Mouse (Mus musculus): ENCODE data around the gene Smg9. TPM values are rescaled to one million over a fixed set of nuclear protein-coding genes. Genes with fewer than 3 reads are reported as not detected.
A peak's percentile ranks its signal among the peaks of the same experiment; 100 is the strongest.

The Smg9 gene
- polyA plus RNA-seq, 3 experiments from 2014 or later: 22.7 to 26.1 (median 23.6) TPM

GRCm38 (mm10) chr7:24408186-24408585 lies 8.8 kb downstream of the Smg9 start:
- no peak for ATAC-seq

GRCm38 (mm10) chr7:24410123-24410522 lies 10.7 kb downstream of the Smg9 start:
- ATAC-seq: no peak

- ATAC-seq: no peak
Measured at GRCm38 (mm10) chr7:24410831-24411230, 11.4 kb downstream of the Smg9 start.

- peak; percentile 96 for ATAC-seq
Measured at GRCm38 (mm10) chr7:24413630-24414029, 14.2 kb downstream of the Smg9 start.

GRCm38 (mm10) chr7:24415261-24415660 lies 15.8 kb downstream of the Smg9 start:
- ATAC-seq: no peak

- ATAC-seq: no peak
Measured at GRCm38 (mm10) chr7:24419579-24419978, 20.2 kb downstream of the Smg9 start.

GRCm38 (mm10) chr7:24421648-24422047 lies 22.2 kb downstream of the Smg9 start:
- no peak for ATAC-seq

- no peak for ATAC-seq
Measured at GRCm38 (mm10) chr7:24422251-24422650, 22.8 kb downstream of the Smg9 start.

GRCm38 (mm10) chr7:24423107-24423763 lies 23.8 kb downstream of the Smg9 start:
- no peak for ATAC-seq

- no peak for ATAC-seq
Measured at GRCm38 (mm10) chr7:24423956-24424732, 24.7 kb downstream of the Smg9 start.

GRCm38 (mm10) chr7:24425919-24426318 lies 26.5 kb downstream of the Smg9 start:
- ATAC-seq: no peak

GRCm38 (mm10) chr7:24427168-24427567 lies 27.7 kb downstream of the Smg9 start:
- no peak for ATAC-seq

GRCm38 (mm10) chr7:24428725-24429124 lies 29.3 kb downstream of the Smg9 start:
- ATAC-seq: no peak

- no peak for ATAC-seq
Measured at GRCm38 (mm10) chr7:24429413-24430112, 30.1 kb downstream of the Smg9 start.

- peak; percentile 87 for ATAC-seq
Measured at GRCm38 (mm10) chr7:24430551-24431345, 31.3 kb downstream of the Smg9 start.

GRCm38 (mm10) chr7:24431713-24432112 lies 32.3 kb downstream of the Smg9 start:
- peak; percentile 33 for ATAC-seq

GRCm38 (mm10) chr7:24435305-24435704 lies 35.9 kb downstream of the Smg9 start:
- ATAC-seq: no peak

GRCm38 (mm10) chr7:24437981-24438380 lies 38.6 kb downstream of the Smg9 start:
- no peak for ATAC-seq

- ATAC-seq: no peak
Measured at GRCm38 (mm10) chr7:24439191-24439590, 39.8 kb downstream of the Smg9 start.

- ATAC-seq: no peak
Measured at GRCm38 (mm10) chr7:24439891-24440290, 40.5 kb downstream of the Smg9 start.

- peak; percentile 98 for ATAC-seq
Measured at GRCm38 (mm10) chr7:24441785-24442184, 42.4 kb downstream of the Smg9 start.

GRCm38 (mm10) chr7:24442313-24442712 lies 42.9 kb downstream of the Smg9 start:
- ATAC-seq: no peak

All from inflammation-experienced regulatory T-cells, adult 6 months (primary cell).